Mouse (Mus musculus) liver, embryonic 14.5 days (tissue): ENCODE measurements around the gene Qpctl.

ENCODE experiments used
- CTCF ChIP-seq: IDR thresholded peaks from 2 replicates; pipeline ENCODE4 v1.5.1; 2016; ENCODE audit warnings: antibody characterized with exemption, low read depth, control low read depth
- EP300 ChIP-seq: IDR thresholded peaks from 2 replicates; pipeline ENCODE4 v1.6.1; 2016; ENCODE audit warnings: antibody characterized with exemption, low read depth

DNA sequence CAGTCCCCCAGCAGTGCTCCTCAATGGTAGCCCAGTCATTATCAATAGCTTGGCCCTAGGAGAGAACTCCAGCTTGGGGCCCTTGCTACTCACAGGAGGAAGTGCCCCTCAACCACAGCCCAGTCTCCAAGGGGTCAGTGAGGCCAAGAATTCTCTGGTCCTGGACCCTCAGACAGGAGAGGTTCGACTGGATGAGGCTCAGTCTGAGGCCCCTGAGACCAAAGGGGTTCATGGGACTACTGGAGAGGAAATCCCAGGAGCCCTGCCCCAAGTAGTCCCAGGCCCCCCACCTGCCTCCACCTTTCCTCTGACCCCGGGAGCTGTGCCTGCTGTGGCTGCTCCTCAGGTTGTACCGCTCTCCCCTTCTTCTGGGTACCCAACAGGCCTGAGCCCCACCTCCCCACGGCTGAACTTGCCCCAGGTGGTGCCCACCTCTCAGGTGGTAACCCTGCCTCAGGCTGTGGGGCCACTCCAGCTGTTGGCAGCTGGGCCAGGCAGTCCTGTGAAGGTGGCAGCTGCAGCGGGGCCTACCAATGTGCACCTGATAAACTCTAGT is 52.6 kb downstream of the Qpctl start:
- TF ChIP-seq CTCF (no peak), EP300 (no peak)
